In genomic region chr14:67584456-67585048, GRCm38 (mm10) we compare ENCODE assay signal across 15 mouse cellular contexts.
DNase-seq lines count a peak whose midpoint lies in the region; ATAC-seq and TF ChIP-seq lines count a peak whose summit lies in the region.
"Had no signal": no experiment of that assay in that cellular context is flagged by ENCODE, and none has a peak within 500 bp of the region (broad histone marks: within the 10 kb centered on the region; RNA-seq: fewer than 3 reads in every experiment).

No protein-coding gene starts in this region.

- no peak for DNase-seq in heart, postnatal 10 days
- DNase-seq in lung, postnatal 0 days (ENCODE audit: low spot score) = no peak
- no peak for DNase-seq in lung, postnatal 25 days (ENCODE audit: low spot score)
- peak; percentile 9 for DNase-seq in retina, adult 2 months (ENCODE audit: low read depth, low spot score)
- DNase-seq in spleen, postnatal 10 days (ENCODE audit: low spot score in 2 of 2) = no peak
- DNase-seq: adrenal gland, postnatal 10 days; kidney, postnatal 14 days; lung, postnatal 4 days; right cerebral cortex, postnatal 4 days; thymus, postnatal 36 days had no signal

- TF ChIP-seq CTCF in lung, postnatal 0 days (IDR thresholded peaks at IDR 0.05) = peak; percentile 49
- peak; percentile 45; the same call in 1 of the 2 replicates for TF ChIP-seq CTCF in cortical plate, adult 2 months (IDR thresholded peaks at IDR 0.05; ENCODE audit: extremely low read depth, insufficient read depth, low read length)

- no peaks in the 10 kb centered on the region for H3K27me3 ChIP-seq in heart, embryonic 12.5 days (replicated peaks)
- H3K27me3 ChIP-seq in lung, postnatal 0 days (replicated peaks; ENCODE audit: insufficient read depth, low read length) = no peaks in the 10 kb centered on the region
- H3K27me3 ChIP-seq: embryonic facial prominence, embryonic 12.5 days; heart, embryonic 13.5 days had no signal

- WGBS in heart, embryonic 12.5 days = 54% methylated on average over 14 of the region's 14 CpGs
- 57% methylated on average over 14 of the region's 14 CpGs for WGBS in lung, postnatal 0 days

- no peaks in the 10 kb centered on the region for H3K9me3 ChIP-seq in heart, embryonic 12.5 days (replicated peaks)
- no peaks in the 10 kb centered on the region for H3K9me3 ChIP-seq in lung, postnatal 0 days (ENCODE audit: low read length)
- H3K9me3 ChIP-seq: embryonic facial prominence, embryonic 12.5 days; heart, embryonic 13.5 days; limb, embryonic 10.5 days had no signal

- no peak overlapping the region for H3K27ac ChIP-seq in heart, embryonic 12.5 days (ENCODE audit: poor library complexity, severe bottlenecking)
- H3K27ac ChIP-seq in lung, postnatal 0 days (ENCODE audit: low read length) = no peak overlapping the region
- no peak overlapping the region for H3K27ac ChIP-seq in cortical plate, adult 2 months (ENCODE audit: insufficient read depth, low read length)
- H3K27ac ChIP-seq: embryonic facial prominence, embryonic 12.5 days; heart, embryonic 13.5 days; limb, embryonic 10.5 days had no signal

- no peak for ATAC-seq in heart, embryonic 12.5 days (ENCODE audit: insufficient number of reproducible peaks, low FRiP score)
- no peak for ATAC-seq in lung, postnatal 0 days

- intact Hi-C loops in heart, postnatal 10 days (cut with DNase I) = no loop called here

- H3K9ac ChIP-seq in heart, embryonic 12.5 days = no peak overlapping the region
- H3K9ac ChIP-seq in lung, postnatal 0 days (replicated peaks; ENCODE audit: low read depth) = no peak overlapping the region
- H3K9ac ChIP-seq: embryonic facial prominence, embryonic 12.5 days; heart, embryonic 13.5 days had no signal

- H3K4me1 ChIP-seq in heart, embryonic 12.5 days (replicated peaks) = no peaks in the 10 kb centered on the region
- no peaks in the 10 kb centered on the region for H3K4me1 ChIP-seq in lung, postnatal 0 days (ENCODE audit: insufficient read depth, low read depth, low read length)
- H3K4me1 ChIP-seq in cortical plate, adult 2 months (ENCODE audit: control insufficient read depth, insufficient read depth, low read length) = no peaks in the 10 kb centered on the region
- H3K4me1 ChIP-seq: heart, embryonic 13.5 days had no signal

- no peak overlapping the region for H3K4me3 ChIP-seq in heart, embryonic 12.5 days
- no peak overlapping the region for H3K4me3 ChIP-seq in lung, postnatal 0 days (ENCODE audit: low read depth, low read length)
- no peak overlapping the region for H3K4me3 ChIP-seq in cortical plate, adult 2 months (ENCODE audit: insufficient read depth, low read length)
- H3K4me3 ChIP-seq: embryonic facial prominence, embryonic 12.5 days; heart, embryonic 13.5 days; limb, embryonic 10.5 days had no signal

- no peak for TF ChIP-seq POLR2A in cortical plate, adult 2 months (IDR thresholded peaks at IDR 0.05; ENCODE audit: extremely low read depth, insufficient read depth, low read length)

- peak overlapping the region; percentile 43 for H3K4me2 ChIP-seq in heart, embryonic 12.5 days
- H3K4me2 ChIP-seq in lung, postnatal 0 days (replicated peaks; ENCODE audit: low read depth, low read length) = no peak overlapping the region
- H3K4me2 ChIP-seq: embryonic facial prominence, embryonic 12.5 days; heart, embryonic 13.5 days had no signal

- no peak for TF ChIP-seq EP300 in lung, postnatal 0 days (IDR thresholded peaks at IDR 0.05)

- H3K36me3 ChIP-seq in heart, embryonic 12.5 days = no peaks in the 10 kb centered on the region
- no peaks in the 10 kb centered on the region for H3K36me3 ChIP-seq in lung, postnatal 0 days (ENCODE audit: insufficient read depth, low read length)
- H3K36me3 ChIP-seq: embryonic facial prominence, embryonic 12.5 days; heart, embryonic 13.5 days; limb, embryonic 10.5 days had no signal
